ENCODE assay signal across 40 mouse cellular contexts in the genomic region with DNA sequence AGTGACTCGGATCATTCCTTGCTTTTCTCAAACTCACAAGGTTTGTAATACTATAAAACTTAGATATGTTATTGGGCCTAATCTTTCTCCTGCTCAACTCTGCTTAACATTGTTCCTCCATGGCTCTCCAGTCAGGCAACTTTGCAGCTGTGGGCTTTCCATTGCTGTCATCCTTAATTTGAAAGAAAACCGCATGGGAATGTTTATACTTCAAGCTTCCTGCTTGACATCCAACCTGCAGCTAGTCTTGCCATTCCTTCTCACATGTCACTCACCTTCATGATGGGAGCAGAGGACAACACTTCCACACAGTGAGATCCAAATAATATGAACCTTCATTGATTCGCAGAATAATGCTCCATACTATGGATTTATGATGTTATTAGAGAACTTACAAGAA. TPM values are rescaled to one million over a fixed set of nuclear protein-coding genes. Genes with fewer than 3 reads are reported as not detected.
"Had no signal": no experiment of that assay in that cellular context is flagged by ENCODE, and none has a peak within 500 bp of the region (broad histone marks: within the 10 kb centered on the region; RNA-seq: fewer than 3 reads in every experiment).

No protein-coding gene starts in this region.

- H3K4me3 ChIP-seq: limb, embryonic 10.5 days; limb, embryonic 12.5 days; limb, embryonic 13.5 days; limb, embryonic 15.5 days; liver, embryonic 12.5 days; liver, embryonic 13.5 days; liver, embryonic 15.5 days; lung, embryonic 15.5 days; megakaryocyte, embryonic 14.5 days; midbrain, embryonic 10.5 days; midbrain, embryonic 12.5 days; midbrain, embryonic 13.5 days; midbrain, embryonic 15.5 days; myocyte; neural tube, embryonic 12.5 days; neural tube, embryonic 13.5 days had no signal

- H3K27ac ChIP-seq: limb, embryonic 10.5 days; limb, embryonic 12.5 days; limb, embryonic 13.5 days; limb, embryonic 15.5 days; liver, embryonic 12.5 days; liver, embryonic 13.5 days; liver, embryonic 14.5 days; liver, embryonic 15.5 days; lung, embryonic 15.5 days; macrophage; midbrain, embryonic 10.5 days; midbrain, embryonic 12.5 days; midbrain, embryonic 13.5 days; midbrain, embryonic 15.5 days; neural tube, embryonic 12.5 days; neural tube, embryonic 13.5 days had no signal

- DNase-seq: left cerebral cortex, postnatal 4 days; liver; liver, embryonic 13.5 days; liver, postnatal 0 days; lung, adult 18-20 months; lung, adult 2 months; lung, embryonic 14.5 days; lung, postnatal 10 days; lung, postnatal 14 days; lung, postnatal 36 days; lung, postnatal 4 days; midbrain, embryonic 14.5 days had no signal

- H3K27me3 ChIP-seq: limb, embryonic 12.5 days; limb, embryonic 13.5 days; limb, embryonic 15.5 days; liver, embryonic 12.5 days; liver, embryonic 13.5 days; liver, embryonic 15.5 days; lung, embryonic 15.5 days; megakaryocyte, embryonic 14.5 days; midbrain, embryonic 12.5 days; midbrain, embryonic 13.5 days; midbrain, embryonic 15.5 days; neural tube, embryonic 12.5 days; neural tube, embryonic 13.5 days had no signal

- H3K4me1 ChIP-seq: limb, embryonic 10.5 days; limb, embryonic 12.5 days; limb, embryonic 13.5 days; limb, embryonic 15.5 days; liver, embryonic 12.5 days; liver, embryonic 13.5 days; liver, embryonic 15.5 days; lung, embryonic 15.5 days; megakaryocyte, embryonic 14.5 days; neural tube, embryonic 12.5 days had no signal

RNA-seq across cellular contexts. Expression of a gene that starts 2.9 kb away (rescaled TPM):
- polyA plus RNA-seq: limb, embryonic 10.5 days; limb, embryonic 11.5 days; limb, embryonic 12.5 days; limb, embryonic 13.5 days; limb, embryonic 14.5 days; limb, embryonic 15.5 days; liver, adult 2 months; liver, embryonic 11.5 days; liver, embryonic 12.5 days; liver, embryonic 13.5 days; liver, embryonic 14.5 days; liver, embryonic 15.5 days; liver, embryonic 16.5 days; liver, postnatal 0 days; lung, adult 2 months; lung, embryonic 14.5 days; lung, embryonic 15.5 days; lung, embryonic 16.5 days; lung, postnatal 0 days; macrophage; midbrain, embryonic 10.5 days; midbrain, embryonic 11.5 days; midbrain, embryonic 12.5 days; midbrain, embryonic 13.5 days; midbrain, embryonic 14.5 days; midbrain, embryonic 15.5 days; midbrain, embryonic 16.5 days; midbrain, postnatal 0 days; myocyte; neural tube, embryonic 11.5 days; neural tube, embryonic 12.5 days; neural tube, embryonic 13.5 days had no signal
